Mouse (Mus musculus) erythroblast, embryonic 14.5 days (primary cell): ENCODE measurements around the gene Gm10770. TPM values are rescaled to one million over a fixed set of nuclear protein-coding genes. Genes with fewer than 3 reads are reported as not detected.

Source experiments
- polyA plus RNA-seq: library from polyadenylated mRNA; stranded (reverse); fragments of >175 nt; gene quantifications from 2 replicates; pipeline ENCODE4 v1.2.3, GENCODE M21; 2012

Gene Gm10770
- polyA plus RNA-seq, 1 experiment: not detected

Other genes starting within 250 kb of the Gm10770 start
- not detected in 2 replicates for gene Zfp120, start 43.0 kb downstream of the Gm10770 start, polyA plus RNA-seq
- gene Gm14139, start 2.1 kb upstream of the Gm10770 start, polyA plus RNA-seq: not detected in 2 replicates
- not detected in 2 replicates for gene Zfp937, start 38.4 kb upstream of the Gm10770 start, polyA plus RNA-seq
- not detected in 2 replicates for gene Gm21994, start 75.9 kb upstream of the Gm10770 start, polyA plus RNA-seq
- gene Gm14124, start 77.8 kb upstream of the Gm10770 start, polyA plus RNA-seq: not detected in 2 replicates
- not detected in 2 replicates for gene Gm10130, start 144.0 kb upstream of the Gm10770 start, polyA plus RNA-seq
- not detected in 2 replicates for gene 3300002I08Rik, start 183.1 kb upstream of the Gm10770 start, polyA plus RNA-seq